Mouse (Mus musculus): ENCODE measurements around the gene BC048679.

Gene BC048679

GRCm38 (mm10) chr7:81476833-81477232 is 21.2 kb downstream of the BC048679 start:
- DNase-seq (ENCODE audit: low spot score in 2 of 2): no peak

- no peak for DNase-seq (ENCODE audit: low spot score in 2 of 2)
These were observed 22.9 kb downstream of the BC048679 start for GRCm38 (mm10) chr7:81475221-81475620.

- DNase-seq (ENCODE audit: low spot score in 2 of 2): no peak
These were observed 33.1 kb downstream of the BC048679 start for GRCm38 (mm10) chr7:81464906-81465450.

GRCm38 (mm10) chr7:81464116-81464515 is 34.0 kb downstream of the BC048679 start:
- DNase-seq (ENCODE audit: low spot score in 2 of 2): no peak

- DNase-seq (ENCODE audit: low spot score in 2 of 2): no peak
These were observed 35.3 kb downstream of the BC048679 start for GRCm38 (mm10) chr7:81462815-81463214.

- peak in 1 of 2 experiments; percentile 51 for DNase-seq (ENCODE audit: low spot score in 2 of 2)
These were observed 42.9 kb downstream of the BC048679 start, which contains the start of gene Cpeb1 for GRCm38 (mm10) chr7:81455155-81455651. Gene Cpeb1, minus strand, starts transcription at chr7:81455465.

DNA sequence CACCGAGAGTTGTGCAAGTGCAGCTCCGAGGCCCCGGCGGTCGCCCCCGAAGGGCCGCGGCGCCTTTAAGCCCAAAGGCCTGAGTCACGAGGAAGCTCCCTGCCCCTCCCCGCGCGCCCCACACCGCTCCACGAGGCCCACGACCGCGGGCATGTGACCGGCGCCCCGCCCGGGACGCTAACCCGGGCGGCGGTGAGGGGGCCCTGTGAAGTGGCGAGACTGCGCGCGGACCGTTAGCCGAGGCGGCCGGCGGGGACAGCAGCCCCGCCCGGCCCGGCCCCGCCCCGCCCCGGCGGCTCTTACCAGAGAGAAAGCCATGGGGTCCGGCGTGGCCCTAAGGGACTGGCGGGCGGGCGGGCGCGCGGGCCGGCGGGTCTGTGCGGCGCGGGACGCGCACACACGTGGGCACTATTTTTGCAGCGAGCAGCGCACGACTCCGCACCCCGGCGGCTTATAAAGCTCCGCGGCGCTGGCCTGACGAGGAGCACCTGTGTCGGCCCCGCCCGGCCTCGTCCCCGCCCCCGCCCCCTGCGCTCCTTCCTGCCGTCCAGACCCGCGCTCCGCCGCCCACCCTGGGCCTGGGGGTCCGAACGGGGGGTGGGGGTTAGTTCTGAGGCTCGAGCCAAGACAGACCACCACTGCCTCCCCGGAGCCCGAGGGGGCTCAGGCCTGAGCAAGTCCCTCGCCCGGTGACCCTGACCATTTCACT is 43.6 kb downstream of the BC048679 start:
- DNase-seq (ENCODE audit: low spot score in 2 of 2): peak in 1 of 2 experiments; percentile 33

- no peak for DNase-seq (ENCODE audit: low spot score in 2 of 2)
These were observed 44.4 kb downstream of the BC048679 start for GRCm38 (mm10) chr7:81453443-81454274.

- DNase-seq (ENCODE audit: low spot score in 2 of 2): no peak
These were observed 45.1 kb downstream of the BC048679 start for GRCm38 (mm10) chr7:81452971-81453441.

Data from frontal cortex, postnatal 14 days (tissue).